Mouse (Mus musculus): ENCODE measurements around the gene Zmynd10.

- no peak for TF ChIP-seq POLR2A (IDR thresholded peaks at IDR 0.05; ENCODE audit: extremely low read depth, insufficient read depth, low read length)
- no peak for TF ChIP-seq CTCF (IDR thresholded peaks at IDR 0.05; ENCODE audit: extremely low read depth, insufficient read depth, low read length)
Measured at GRCm38 (mm10) chr9:107549297-107550074, 2.4 kb downstream of the Zmynd10 start.
